Mouse (Mus musculus) cerebellum, postnatal 36 days (tissue): ENCODE measurements around the gene Gm5941.
"Not testable (repeated sequence)": the region's sequence is repeated elsewhere in the genome, so short reads cannot be mapped to it uniquely, and the experiment has no call there.

ENCODE experiments used
- DNase-seq, 2 experiments: peaks; one replicate each; pipeline ENCODE4 v3.0.0; 2021 to 2022; ENCODE audit warnings: mixed read lengths in 2 of 2

The Gm5941 gene

GRCm38 (mm10) chrX:92489649-92490048 lies at the start of gene Gm5941:
TSS of gene Gm5941 (plus strand) at chrX:92489949.
- not testable (repeated sequence) for DNase-seq

GRCm38 (mm10) chrX:92460496-92460895 lies 29.3 kb upstream of the Gm5941 start:
- DNase-seq, result no peak

- no peak for DNase-seq
Measured at GRCm38 (mm10) chrX:92464773-92465172, 25.0 kb upstream of the Gm5941 start.

- DNase-seq, result no peak
Measured at GRCm38 (mm10) chrX:92498254-92498653, 8.5 kb downstream of the Gm5941 start.

- no peak for DNase-seq
Measured at GRCm38 (mm10) chrX:92527826-92528225, 38.1 kb downstream of the Gm5941 start.
